Mouse (Mus musculus) CH12.LX (cell line): ENCODE results near the gene Cfap61.

ENCODE experiments used
- CTCF ChIP-seq, 2 experiments: IDR thresholded peaks in 1 of 2; conservative IDR thresholded peaks in 1 of 2; 2 replicates each; pipeline ENCODE4 v1.5.1; 2011 to 2012; ENCODE audit warnings: low read depth in 2 of 2, low read length in 2 of 2, improper control_type of control experiment in 1 of 2, inconsistent platforms in 1 of 2, mild to moderate bottlenecking in 1 of 2, moderate library complexity in 1 of 2
- MAFK ChIP-seq: IDR thresholded peaks from 2 replicates; pipeline ENCODE4 v1.6.1; 2011; ENCODE audit warnings: low read length, improper control_type of control experiment; ENCODE audit not compliant: insufficient replicate concordance
- MEF2A ChIP-seq: IDR thresholded peaks from 2 replicates; pipeline ENCODE4 v1.6.1; 2014; ENCODE audit warnings: low read depth, mild to moderate bottlenecking, inconsistent platforms, low read length, improper control_type of control experiment, borderline replicate concordance
- POLR2A ChIP-seq: IDR thresholded peaks from 2 replicates; pipeline ENCODE4 v1.6.1; 2011; ENCODE audit warnings: low read depth, mild to moderate bottlenecking, improper control_type of control experiment, low read length
- UBTF ChIP-seq: IDR thresholded peaks from 2 replicates; pipeline ENCODE4 v1.6.1; 2012; ENCODE audit warnings: low read depth, mild to moderate bottlenecking, inconsistent platforms, low read length, improper control_type of control experiment, moderate library complexity

DNA sequence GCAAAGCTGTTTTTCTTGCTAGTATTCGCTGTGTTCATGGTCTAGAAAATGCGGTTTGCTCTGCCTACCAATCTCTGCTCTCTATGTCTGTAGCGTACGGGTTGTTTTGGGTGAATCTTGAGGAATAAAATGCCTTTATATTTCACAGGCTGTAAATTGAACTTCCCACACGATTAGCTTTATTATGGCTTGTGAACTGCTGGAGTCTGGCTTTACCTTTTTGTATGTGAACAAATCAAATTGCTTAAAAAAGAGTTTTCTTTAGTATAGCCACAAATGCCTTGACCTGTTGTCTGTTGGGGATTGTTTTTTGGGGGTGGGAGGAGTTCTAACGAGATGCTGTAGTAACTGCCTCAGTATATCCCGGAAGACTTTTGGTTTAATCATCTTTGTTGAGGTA is 289.6 kb downstream of the Cfap61 start:
- TF ChIP-seq UBTF (no peak), MAFK (no peak), CTCF (conservative IDR thresholded peaks at IDR 0.05 in 1 of 2, IDR thresholded peaks at IDR 0.05 in 1 of 2; ENCODE audit: low read depth in 2 of 2, low read length in 2 of 2) (no peak), POLR2A (no peak), MEF2A (no peak)
